Mouse (Mus musculus) lung, embryonic 16.5 days (tissue): Measurements from ENCODE around the gene Srarp. TPM values are rescaled to one million over a fixed set of nuclear protein-coding genes. Genes with fewer than 3 reads are reported as not detected.

ENCODE experiments used
- ATAC-seq: fragments of 200-750 bp; cut with Nextera tagmentation; 2 replicates; pipeline ENCODE4 v1.8.0; 2017; ENCODE audit warnings: low read depth, mild to moderate bottlenecking, moderate library complexity
- H3K27ac ChIP-seq: fragments of 300-500 bp; sonication (generic); 2 replicates; pipeline ENCODE4 v1.5.1; 2014; ENCODE audit warnings: mild to moderate bottlenecking, control low read depth, low read length
- H3K27me3 ChIP-seq: fragments of 300-500 bp; sonication (generic); 2 replicates; pipeline ENCODE4 v1.6.1; 2014; ENCODE audit warnings: low read depth, low read length, mixed read lengths; ENCODE audit not compliant: control insufficient read depth, insufficient read depth
- H3K36me3 ChIP-seq: fragments of 300-500 bp; sonication (generic); 2 replicates; pipeline ENCODE4 v1.6.1; 2014; ENCODE audit warnings: low read length; ENCODE audit not compliant: control insufficient read depth, insufficient read depth
- H3K4me1 ChIP-seq: fragments of 300-500 bp; sonication (generic); replicated peaks from 2 replicates; pipeline ENCODE4 v1.6.1; 2014; ENCODE audit warnings: low read length, mixed read lengths; ENCODE audit not compliant: control insufficient read depth, insufficient read depth
- H3K4me2 ChIP-seq: fragments of 300-500 bp; sonication (generic); 2 replicates; pipeline ENCODE4 v1.6.1; 2014; ENCODE audit warnings: low read depth, low read length, control low read depth
- H3K4me3 ChIP-seq: fragments of 300-500 bp; sonication (generic); 2 replicates; pipeline ENCODE4 v1.5.1; 2014; ENCODE audit warnings: mild to moderate bottlenecking, low read length, control low read depth
- H3K9ac ChIP-seq: fragments of 300-500 bp; sonication (generic); 2 replicates; pipeline ENCODE4 v1.6.1; 2014; ENCODE audit warnings: low read length, control low read depth
- H3K9me3 ChIP-seq: fragments of 300-500 bp; sonication (generic); 2 replicates; pipeline ENCODE4 v1.6.1; 2016; ENCODE audit warnings: low read length; ENCODE audit not compliant: control insufficient read depth
- WGBS: fragments of 180-500 bp; shearing (Covaris S2); extraction: QIAGEN DNeasy Blood & Tissue Kit; methylation state at CpG from one replicate; pipeline ENCODE4 v1.1.7; 2014; 5-methylcytosine and 5-hydroxymethylcytosine counted together
- polyA plus RNA-seq: library from polyadenylated mRNA; unstranded; fragments of >200 nt; fragmentation: Nextera tagmentation; extraction: Ambion mirVana; gene quantifications from 2 replicates; pipeline ENCODE4 v1.2.1, GENCODE M21; 2015

Srarp gene
- polyA plus RNA-seq, 1 experiment from 2014 or later, result not detected

GRCm38 (mm10) chr4:141451251-141451650, 15.3 kb upstream of the Srarp start:
- no peak for ATAC-seq
- H3K4me1 ChIP-seq, result no peaks in the 10 kb centered on the region
- 77% methylated on average over 2 of the region's 2 CpGs for WGBS
- no peak overlapping the region for H3K9ac ChIP-seq
- no peaks in the 10 kb centered on the region for H3K9me3 ChIP-seq
- H3K36me3 ChIP-seq, result peaks cover 16% of the 10 kb centered on the region
- no peaks in the 10 kb centered on the region for H3K27me3 ChIP-seq
- H3K4me2 ChIP-seq, result no peak overlapping the region
- no peak overlapping the region for H3K4me3 ChIP-seq
- no peak overlapping the region for H3K27ac ChIP-seq

- Histone ChIP-seq H3K4me1 (peaks cover 13% of the 10 kb centered on the region), H3K4me3 (no peak overlapping the region), H3K9me3 (no peaks in the 10 kb centered on the region), H3K27ac (no peak overlapping the region), H3K36me3 (peaks cover 14% of the 10 kb centered on the region), H3K27me3 (no peaks in the 10 kb centered on the region), H3K4me2 (no peak overlapping the region), H3K9ac (no peak overlapping the region)
- ATAC-seq, result no peak
- WGBS, result 59% methylated on average over 7 of the region's 7 CpGs
Measured at GRCm38 (mm10) chr4:141446211-141446610, 10.3 kb upstream of the Srarp start.

GRCm38 (mm10) chr4:141445328-141445720, 9.4 kb upstream of the Srarp start:
- Histone ChIP-seq H3K36me3 (peaks cover 14% of the 10 kb centered on the region), H3K27ac (no peak overlapping the region), H3K4me3 (peak overlapping the region; percentile 96), H3K9me3 (no peaks in the 10 kb centered on the region), H3K4me1 (peaks cover 13% of the 10 kb centered on the region), H3K27me3 (no peaks in the 10 kb centered on the region), H3K9ac (peak overlapping the region; percentile 94), H3K4me2 (peak overlapping the region; percentile 80)
- WGBS, result 10% methylated on average over 14 of the region's 14 CpGs
- no peak for ATAC-seq

- under 1% methylated on average over 62 of the region's 102 CpGs for WGBS
- peaks cover 13% of the 10 kb centered on the region for H3K4me1 ChIP-seq
- peak within 1 kb of the TSS; percentile 80 for H3K4me2 ChIP-seq
- peak within 1 kb of the TSS; percentile 94 for H3K9ac ChIP-seq
- peak; percentile 95 for ATAC-seq
- H3K27ac ChIP-seq, result peak within 1 kb of the TSS; percentile 37; the same call in 1 of the 2 replicates
- no peaks in the 10 kb centered on the region for H3K27me3 ChIP-seq
- H3K9me3 ChIP-seq, result no peaks in the 10 kb centered on the region
- H3K36me3 ChIP-seq, result peaks cover 12% of the 10 kb centered on the region
- peak within 1 kb of the TSS; percentile 96 for H3K4me3 ChIP-seq
Measured at GRCm38 (mm10) chr4:141444451-141445327, 8.8 kb upstream of the Srarp start, which contains the start of gene Zbtb17. TSS of gene Zbtb17 (plus strand) at chr4:141444654.

GRCm38 (mm10) chr4:141443641-141444429, 7.9 kb upstream of the Srarp start:
- peaks cover 5% of the 10 kb centered on the region; the same call in 1 of the 2 replicates for H3K36me3 ChIP-seq
- no peaks in the 10 kb centered on the region for H3K27me3 ChIP-seq
- H3K4me2 ChIP-seq, result peak overlapping the region; percentile 70
- H3K4me3 ChIP-seq, result peak overlapping the region; percentile 96
- no peaks in the 10 kb centered on the region for H3K9me3 ChIP-seq
- peak overlapping the region; percentile 94 for H3K9ac ChIP-seq
- 34% methylated on average over 11 of the region's 11 CpGs for WGBS
- peaks cover 13% of the 10 kb centered on the region for H3K4me1 ChIP-seq
- ATAC-seq, result no peak
- H3K27ac ChIP-seq, result no peak overlapping the region

GRCm38 (mm10) chr4:141440877-141441276, 5.0 kb upstream of the Srarp start:
- Histone ChIP-seq H3K9me3 (no peaks in the 10 kb centered on the region), H3K4me1 (peaks cover 12% of the 10 kb centered on the region), H3K4me2 (no peak overlapping the region), H3K27me3 (no peaks in the 10 kb centered on the region), H3K9ac (no peak overlapping the region), H3K27ac (no peak overlapping the region), H3K4me3 (no peak overlapping the region), H3K36me3 (no peaks in the 10 kb centered on the region)
- ATAC-seq, result no peak

GRCm38 (mm10) chr4:141439083-141439803, 3.3 kb upstream of the Srarp start:
- Histone ChIP-seq H3K9ac (no peak overlapping the region), H3K27me3 (no peaks in the 10 kb centered on the region), H3K9me3 (no peaks in the 10 kb centered on the region), H3K4me2 (no peak overlapping the region), H3K36me3 (no peaks in the 10 kb centered on the region), H3K4me3 (no peak overlapping the region), H3K27ac (no peak overlapping the region), H3K4me1 (peaks cover 4% of the 10 kb centered on the region)
- 73% methylated on average over 12 of the region's 12 CpGs for WGBS
- no peak for ATAC-seq

- no peak for ATAC-seq
Measured at GRCm38 (mm10) chr4:141433191-141433590, 2.7 kb downstream of the Srarp start.

GRCm38 (mm10) chr4:141432666-141433065, 3.2 kb downstream of the Srarp start:
- Histone ChIP-seq H3K9me3 (no peaks in the 10 kb centered on the region), H3K4me1 (no peaks in the 10 kb centered on the region), H3K9ac (no peak overlapping the region), H3K4me3 (no peak overlapping the region), H3K27me3 (no peaks in the 10 kb centered on the region), H3K4me2 (no peak overlapping the region), H3K36me3 (no peaks in the 10 kb centered on the region), H3K27ac (no peak overlapping the region)
- 36% methylated on average over 14 of the region's 14 CpGs for WGBS
- no peak for ATAC-seq

More at GRCm38 (mm10) chr4:141433191-141433590, 2.7 kb downstream of the Srarp start:
- Histone ChIP-seq H3K27ac (no peak overlapping the region), H3K27me3 (no peaks in the 10 kb centered on the region), H3K9ac (no peak overlapping the region), H3K36me3 (no peaks in the 10 kb centered on the region), H3K4me3 (no peak overlapping the region), H3K4me2 (no peak overlapping the region), H3K9me3 (no peaks in the 10 kb centered on the region), H3K4me1 (no peaks in the 10 kb centered on the region)
- 80% methylated on average over 18 of the region's 18 CpGs for WGBS
